Mouse (Mus musculus): Measurements from ENCODE around the gene Olfr742.

Olfr742 gene

GRCm38 (mm10) chr14:50503300-50503699 lies at the start of gene Olfr742:
Olfr742 (plus strand) TSS chr14:50503600.
- DNase-seq = no peak

GRCm38 (mm10) chr14:50472438-50472837 lies 31.0 kb upstream of the Olfr742 start, which contains the start of gene Olfr741:
Olfr741 (plus strand) TSS chr14:50472738.
- DNase-seq = no peak

GRCm38 (mm10) chr14:50478406-50478805 lies 25.0 kb upstream of the Olfr742 start:
- DNase-seq = no peak

GRCm38 (mm10) chr14:50521539-50521938 lies 18.1 kb downstream of the Olfr742 start, which contains the start of gene Olfr743:
Olfr743 (plus strand) TSS chr14:50521839.
- DNase-seq = no peak

GRCm38 (mm10) chr14:50552734-50553133 lies 49.3 kb downstream of the Olfr742 start:
- DNase-seq = no peak

All from cerebellum, adult 11-12 months (tissue).